Mouse (Mus musculus): ENCODE data around the gene Car12.

Gene Car12

DNA sequence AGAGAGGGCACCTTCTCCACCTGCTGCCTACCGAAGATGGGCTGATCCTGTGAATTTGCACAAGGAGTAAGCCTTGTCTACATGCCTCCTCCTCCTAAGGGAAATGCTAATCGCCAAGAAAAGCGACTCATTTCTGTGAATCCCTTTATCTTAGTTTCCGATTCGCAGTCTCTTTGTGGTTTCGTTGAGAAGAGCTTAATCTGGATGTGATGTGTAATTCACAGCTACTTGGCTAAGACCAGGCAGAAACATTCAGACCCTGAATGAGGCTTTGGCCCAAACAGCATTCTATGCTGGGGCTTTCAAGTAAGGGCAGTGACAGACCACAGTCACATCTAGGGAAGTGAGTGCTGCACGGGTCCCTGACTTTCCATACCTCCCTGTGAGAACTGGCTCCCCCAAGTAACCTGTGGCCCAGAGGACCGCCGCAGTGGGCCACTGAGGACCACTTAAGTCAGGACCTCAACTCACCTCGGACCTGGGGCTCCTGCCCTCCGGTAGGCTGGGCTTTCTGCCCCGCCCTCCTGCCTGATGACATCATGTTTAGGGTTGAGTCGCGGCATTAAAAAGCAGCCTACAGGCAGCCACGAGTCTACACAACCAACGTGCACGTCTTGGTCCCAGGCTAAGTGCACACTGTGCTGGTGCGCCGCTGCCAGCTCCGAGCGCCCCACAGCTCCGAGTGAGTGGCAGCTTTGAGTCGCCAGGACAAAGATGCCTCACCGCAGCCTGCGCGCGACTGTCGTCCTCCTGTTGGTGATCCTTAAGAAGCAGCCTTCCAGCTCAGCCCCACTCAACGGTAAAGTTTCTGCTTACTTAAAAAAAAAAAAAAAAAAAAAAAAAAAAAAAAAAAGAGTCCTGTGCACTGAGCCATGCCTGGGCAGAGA lies at the start of gene Car12:
TSS of gene Car12 (plus strand) at position 552 of the 887 bp plus-strand sequence.
- in situ Hi-C loops (cut with MboI, MseI) = no loop called here

DNA sequence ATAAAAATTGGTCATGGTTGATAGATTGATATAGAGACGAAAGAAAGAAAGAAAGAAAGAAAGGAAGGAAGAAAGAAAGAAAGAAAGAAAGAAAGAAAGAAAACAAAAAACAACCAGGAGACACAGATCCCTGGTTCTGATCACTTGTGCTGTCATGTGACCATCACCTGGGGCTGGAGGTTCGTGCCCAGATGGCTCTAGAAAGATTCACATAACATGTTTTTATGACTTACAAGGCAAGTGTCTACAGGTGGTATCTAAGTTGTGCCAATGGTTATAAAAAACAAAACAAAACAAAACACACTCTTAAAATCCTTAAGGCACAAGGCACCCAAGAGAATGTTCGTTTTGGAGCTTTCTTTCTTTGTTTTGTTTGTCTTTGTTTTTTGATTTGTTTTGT lies 49.7 kb upstream of the Car12 start:
- in situ Hi-C loops (cut with MboI, MseI) = loop anchor here (5.0 kb wide), 1 partner anchor 39 kb away; no protein-coding TSS in a partner anchor

DNA sequence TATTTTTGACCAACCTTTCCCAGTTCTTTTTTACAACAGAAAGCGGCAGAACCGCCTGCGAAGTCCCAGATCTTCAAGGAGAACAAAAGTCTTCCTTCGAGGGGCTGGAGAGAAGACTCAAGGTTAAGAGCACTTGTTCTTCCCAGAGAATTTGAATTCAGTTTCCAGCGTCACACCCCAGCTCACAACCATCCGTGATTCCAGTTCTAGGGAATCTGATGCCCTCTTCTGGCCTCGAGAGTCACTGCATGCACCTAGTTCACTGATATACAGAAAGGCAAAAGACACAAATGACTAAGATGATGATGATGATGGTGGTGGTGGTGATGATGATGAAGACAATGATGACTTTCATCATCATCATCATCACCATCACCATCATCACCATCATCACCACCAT lies 48.9 kb upstream of the Car12 start:
- in situ Hi-C loops (cut with MboI, MseI) = loop anchor here (5.0 kb wide), 1 partner anchor 38 kb away; no protein-coding TSS in a partner anchor

DNA sequence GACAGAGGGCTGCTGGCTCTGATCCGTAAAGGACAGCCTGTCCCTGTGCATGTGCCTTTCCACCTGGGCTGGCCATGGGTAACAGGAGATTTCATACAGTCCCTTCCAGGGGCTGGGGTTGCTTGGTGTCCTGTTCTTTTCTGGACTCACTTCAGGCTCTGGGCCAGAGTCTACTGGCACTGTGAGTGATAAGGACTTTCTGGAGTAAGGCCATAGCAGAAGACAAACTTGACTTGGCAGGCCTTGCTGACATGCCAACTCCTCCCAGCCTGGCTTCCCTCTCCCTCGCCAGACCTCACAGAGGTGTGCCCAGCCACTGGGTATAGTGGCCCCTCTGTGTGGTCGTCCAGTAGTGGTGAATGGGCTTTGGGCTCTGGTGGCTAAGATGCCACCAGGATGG lies 47.3 kb upstream of the Car12 start:
- in situ Hi-C loops (cut with MboI, MseI) = no loop called here

DNA sequence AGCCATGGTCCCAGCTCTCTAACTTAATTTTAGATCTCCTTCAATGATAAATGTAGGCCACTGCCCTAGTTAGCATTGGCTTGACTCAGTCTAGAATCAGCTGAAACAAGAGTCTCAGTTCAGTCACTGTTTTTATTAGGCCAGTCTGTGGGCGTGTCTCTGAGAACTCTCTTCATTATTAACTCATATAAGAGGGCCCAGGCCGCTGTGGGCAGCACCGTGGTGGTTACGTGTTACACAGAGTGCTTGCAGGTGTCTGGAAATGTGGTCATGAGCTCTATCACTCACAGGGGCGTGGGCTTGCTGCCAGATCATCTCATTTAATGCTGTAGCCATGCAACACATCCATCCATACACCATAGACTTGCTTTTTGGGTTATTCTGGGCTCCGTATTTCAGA lies 46.4 kb upstream of the Car12 start:
- in situ Hi-C loops (cut with MboI, MseI) = no loop called here

DNA sequence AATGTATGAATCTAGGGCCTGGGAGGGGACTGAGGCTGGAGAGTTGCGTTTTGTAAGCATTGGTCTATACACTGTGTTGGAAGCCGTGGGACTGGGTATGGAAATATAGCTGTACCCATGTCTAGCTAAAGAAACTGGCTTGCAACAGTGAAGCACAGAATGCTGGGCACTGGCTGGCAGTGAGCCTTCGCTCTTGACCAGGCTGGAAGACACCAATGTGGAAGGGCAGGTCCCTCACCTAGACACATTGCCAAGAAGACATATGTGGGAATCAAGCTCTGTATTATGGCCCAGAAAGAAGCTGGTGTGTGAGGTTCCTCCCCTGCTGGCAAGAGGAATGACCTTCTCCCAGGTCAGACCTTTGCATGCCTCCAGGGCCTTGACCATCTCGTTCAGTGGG lies 45.6 kb upstream of the Car12 start:
- in situ Hi-C loops (cut with MboI, MseI) = no loop called here

DNA sequence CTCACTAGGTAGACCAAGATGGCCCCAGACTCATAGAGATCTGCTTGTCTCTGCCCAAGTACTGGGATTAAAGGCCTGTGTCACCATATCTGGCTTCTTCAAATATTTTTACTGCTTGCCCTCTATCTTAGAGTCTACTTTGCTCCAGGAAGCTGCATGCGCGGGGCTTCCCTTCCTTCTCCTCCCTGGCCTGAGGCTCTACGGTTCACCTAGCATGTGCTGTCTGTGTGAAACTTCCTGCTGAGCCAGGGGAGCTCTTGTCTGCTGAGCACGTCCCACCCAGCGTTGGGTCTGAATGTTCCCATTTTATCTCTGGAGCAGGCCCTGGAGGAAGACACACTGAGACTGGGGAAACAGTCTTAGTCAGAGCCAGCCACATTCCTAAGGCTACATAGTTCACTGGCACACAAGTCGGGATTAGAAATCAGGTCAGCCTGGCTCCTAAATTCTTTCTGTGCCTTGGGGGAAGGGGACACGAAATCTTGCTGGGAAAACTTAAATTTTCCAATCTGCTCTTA lies 43.9 kb upstream of the Car12 start:
- in situ Hi-C loops (cut with MboI, MseI) = loop anchor here (5.0 kb wide), 1 partner anchor 42 kb away; no protein-coding TSS in a partner anchor

DNA sequence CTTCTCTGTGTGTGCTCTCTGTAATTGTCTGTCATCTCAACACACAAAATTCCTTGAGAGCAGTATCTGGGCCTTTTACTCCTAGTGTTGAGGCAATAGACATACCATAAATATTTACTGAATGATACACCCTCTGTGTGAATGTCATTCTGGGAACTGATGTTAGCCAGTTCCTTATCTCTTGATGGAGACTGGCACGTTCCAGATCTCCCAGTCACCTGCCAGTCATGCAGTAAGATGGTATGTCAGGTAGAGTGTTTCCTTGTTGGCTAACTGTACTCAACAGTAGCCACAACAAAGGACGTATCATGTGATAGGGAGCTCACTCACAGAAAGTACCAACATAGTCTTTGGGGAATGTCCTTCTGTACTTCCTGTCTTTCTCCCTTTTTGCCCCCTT lies 39.7 kb upstream of the Car12 start:
- in situ Hi-C loops (cut with MboI, MseI) = loop anchor here (5.0 kb wide), 1 partner anchor 46 kb away; no protein-coding TSS in a partner anchor

DNA sequence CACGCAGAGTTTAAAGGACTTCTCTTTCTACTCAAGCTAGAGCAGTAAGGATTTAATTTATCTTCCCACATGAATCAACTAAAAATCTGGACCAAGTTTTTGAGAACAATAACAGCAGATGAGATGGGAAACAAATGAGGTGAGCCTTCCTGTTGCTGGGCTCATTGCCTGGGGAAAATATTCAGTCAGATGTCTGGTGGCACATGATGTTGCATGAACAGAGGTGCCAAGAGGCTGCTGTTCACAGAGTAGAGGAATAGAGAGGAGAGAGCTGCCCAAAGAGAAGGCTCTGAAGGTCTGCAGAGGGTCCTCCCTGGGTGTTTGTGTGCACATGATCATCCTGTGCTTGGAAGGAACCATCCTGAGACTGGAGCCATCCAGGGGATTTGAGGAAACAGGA lies 37.9 kb upstream of the Car12 start:
- in situ Hi-C loops (cut with MboI, MseI) = no loop called here

DNA sequence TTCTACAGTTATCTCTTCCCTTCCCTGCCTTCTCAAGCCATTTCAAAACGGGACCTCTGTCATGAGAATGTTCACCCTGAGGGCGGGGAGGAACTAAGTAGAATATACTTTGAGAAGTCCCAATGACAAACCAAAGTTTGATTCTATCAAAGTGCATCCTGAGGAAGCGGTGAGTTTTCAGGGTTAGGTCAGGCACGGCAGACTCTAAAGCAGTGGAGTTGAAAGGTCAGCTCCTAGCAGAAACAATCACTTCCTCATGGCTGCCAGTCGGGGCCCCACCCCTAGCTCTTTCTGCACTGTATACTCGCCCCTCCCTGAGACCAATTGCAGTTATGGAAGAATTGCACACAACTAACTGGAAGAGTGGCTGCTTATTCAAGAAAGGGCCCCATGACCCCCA lies 33.4 kb upstream of the Car12 start:
- in situ Hi-C loops (cut with MboI, MseI) = no loop called here

DNA sequence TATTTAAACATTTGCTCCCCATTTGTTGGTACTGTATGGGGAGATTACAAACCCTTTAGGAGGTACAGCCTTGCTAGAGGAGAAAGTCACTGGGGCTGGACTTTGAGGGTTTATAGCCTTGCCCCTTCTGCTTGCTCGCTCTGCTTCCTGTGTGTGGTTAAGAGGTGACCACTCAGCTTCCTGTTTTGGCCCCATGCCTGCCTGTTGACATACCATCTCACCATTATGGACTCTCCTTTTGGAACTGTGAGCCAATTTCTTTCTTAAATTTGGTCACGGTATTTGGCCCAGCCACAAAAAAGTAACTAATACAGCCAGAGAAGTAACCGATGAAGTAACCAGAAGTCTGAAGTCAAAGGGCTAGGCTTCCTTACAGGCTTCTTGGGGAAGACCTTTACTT lies 30.7 kb upstream of the Car12 start:
- in situ Hi-C loops (cut with MboI, MseI) = no loop called here

DNA sequence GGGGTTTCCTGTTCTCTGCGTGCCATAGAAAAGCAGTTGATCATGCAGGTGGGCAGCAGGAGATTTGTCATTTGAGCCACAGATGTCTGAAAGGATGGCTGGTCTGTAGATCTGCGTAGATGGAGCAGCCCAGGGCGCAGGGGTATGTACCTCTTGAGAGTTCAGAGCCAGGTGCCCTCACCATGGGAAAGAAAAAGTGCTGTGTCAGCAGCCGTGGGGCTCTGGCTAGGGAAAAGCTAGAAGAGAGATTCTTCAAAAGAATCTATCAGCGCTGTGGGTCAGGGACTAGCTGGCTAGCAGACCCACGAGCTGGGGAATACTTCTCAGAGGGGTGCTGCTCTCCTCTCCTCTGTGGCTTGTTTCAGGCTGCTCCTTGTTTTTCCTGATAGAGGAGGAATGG lies 27.8 kb upstream of the Car12 start:
- in situ Hi-C loops (cut with MboI, MseI) = no loop called here

DNA sequence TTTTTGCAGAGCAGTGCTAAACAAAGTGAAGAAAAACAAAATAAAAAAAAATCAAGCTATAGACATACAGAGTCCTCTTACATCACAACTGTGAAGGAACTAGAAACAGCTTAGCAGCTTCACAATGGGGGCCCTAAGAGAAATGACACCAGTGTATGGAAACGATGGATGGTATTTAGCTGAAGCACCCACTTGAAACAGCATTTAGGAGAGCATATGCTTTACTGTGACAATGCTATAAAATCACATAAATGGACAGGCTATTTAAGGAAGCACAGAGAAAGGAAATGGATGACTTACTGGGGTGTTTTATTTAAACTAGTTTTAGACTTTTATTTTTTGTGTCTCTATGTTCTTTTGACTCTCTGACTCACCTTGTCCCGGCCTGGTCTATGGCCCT lies 25.8 kb upstream of the Car12 start:
- in situ Hi-C loops (cut with MboI, MseI) = no loop called here

DNA sequence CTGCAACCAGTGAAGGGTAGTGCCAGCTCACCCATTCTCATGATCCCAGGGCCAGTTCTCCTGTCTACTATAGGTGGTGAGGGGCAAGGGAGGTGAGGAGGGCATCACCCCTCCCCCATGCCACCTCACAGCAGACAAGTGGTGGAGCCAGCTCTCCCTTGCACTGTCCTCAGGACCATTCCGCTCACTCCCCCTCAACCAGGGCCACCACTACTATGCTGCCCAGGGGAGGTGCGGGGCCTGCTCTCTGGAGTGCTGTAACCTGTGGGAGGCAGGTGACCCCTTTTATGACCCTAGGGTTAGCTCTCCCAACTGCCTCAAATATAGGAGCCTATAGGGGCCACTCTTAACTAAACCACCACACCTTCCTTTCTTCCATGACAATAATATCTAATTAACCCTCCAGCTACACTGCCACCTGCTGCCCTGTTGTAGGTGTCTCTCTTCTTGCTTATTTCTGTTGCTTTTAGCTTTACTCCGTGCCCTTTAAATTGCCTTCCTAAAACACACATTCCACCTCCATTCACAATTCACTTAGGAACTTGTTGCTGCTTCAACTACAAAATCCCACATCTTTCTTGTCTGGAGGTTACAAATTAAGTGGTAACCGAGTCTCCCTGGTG lies 21.7 kb upstream of the Car12 start:
- in situ Hi-C loops (cut with MboI, MseI) = no loop called here

DNA sequence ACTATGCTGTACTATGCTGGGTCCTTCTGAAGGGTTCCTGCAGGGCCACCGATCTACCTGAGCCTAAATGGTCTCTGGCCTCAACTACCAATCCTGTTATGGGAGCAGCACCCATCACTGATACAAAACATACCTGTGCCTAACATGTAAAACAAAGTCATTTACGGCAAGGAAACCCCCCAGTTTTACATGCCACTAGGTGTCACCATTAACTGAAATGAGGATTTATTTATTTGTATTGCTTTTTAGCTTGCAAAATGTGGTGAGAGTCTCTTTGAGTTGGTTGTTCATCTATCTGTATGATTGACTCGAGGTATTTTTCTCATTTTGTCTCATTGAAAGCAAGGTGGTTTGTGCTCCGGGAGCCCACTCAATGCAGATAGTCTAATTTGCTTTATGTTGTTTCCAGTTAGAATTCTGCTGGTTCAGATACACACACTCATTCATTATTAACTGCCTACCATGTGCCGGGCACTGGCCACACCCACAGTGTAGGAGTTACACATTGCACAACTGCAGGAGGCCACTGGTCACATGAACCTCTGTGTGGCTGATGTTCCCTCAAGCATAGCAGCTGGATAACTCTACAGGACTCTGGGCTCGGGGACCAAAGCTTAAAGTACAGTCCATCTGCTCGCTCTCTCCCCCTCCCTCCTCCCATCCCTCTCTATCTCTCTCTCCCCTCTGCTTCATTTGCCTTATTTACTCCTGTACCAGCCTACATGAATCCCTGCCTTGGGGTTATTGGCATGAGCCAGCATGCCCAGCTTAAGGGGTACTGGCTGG lies 15.9 kb upstream of the Car12 start:
- in situ Hi-C loops (cut with MboI, MseI) = no loop called here

DNA sequence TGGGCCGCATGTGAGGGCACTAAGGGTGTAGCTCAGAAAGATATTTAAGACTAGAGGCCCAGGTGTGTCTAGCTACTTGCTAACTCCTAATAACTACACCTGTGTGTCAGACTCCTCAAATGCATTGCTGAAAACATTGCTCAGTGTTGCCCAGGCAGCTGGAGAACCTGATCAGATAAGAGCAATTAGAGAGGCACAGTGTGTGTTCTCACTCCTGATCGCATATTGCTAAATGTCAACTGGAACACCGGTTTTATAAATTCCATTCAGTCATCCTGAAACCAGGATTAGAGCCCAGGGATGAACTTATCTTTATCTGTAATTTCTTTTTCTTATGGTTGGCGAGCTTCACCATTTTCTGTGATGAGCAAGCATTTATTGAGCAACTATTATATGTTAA lies 13.7 kb upstream of the Car12 start:
- in situ Hi-C loops (cut with MboI, MseI) = loop anchor here (5.0 kb wide), 1 partner anchor 37 kb away; no protein-coding TSS in a partner anchor

DNA sequence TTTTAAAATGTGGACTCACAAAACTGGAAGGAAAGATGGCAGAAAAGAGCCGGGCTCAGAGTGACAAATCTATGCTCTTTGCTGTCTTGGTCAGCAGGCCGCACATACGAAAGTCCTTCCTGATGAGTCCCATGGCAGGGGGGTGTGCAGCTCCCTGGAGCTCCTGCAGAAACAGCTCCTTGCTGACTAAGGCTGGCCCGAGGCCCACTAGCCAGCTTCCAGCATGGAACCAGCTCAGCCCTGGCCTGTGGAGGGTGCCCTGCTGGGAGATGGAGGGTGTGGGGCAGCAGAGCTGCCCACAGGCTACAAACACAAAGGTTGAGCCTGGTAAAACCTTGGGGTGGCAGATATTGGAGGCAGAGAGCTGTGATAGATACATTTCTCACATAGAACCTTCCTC lies 10.5 kb upstream of the Car12 start:
- in situ Hi-C loops (cut with MboI, MseI) = loop anchor here (5.0 kb wide), 1 partner anchor 41 kb away; no protein-coding TSS in a partner anchor

DNA sequence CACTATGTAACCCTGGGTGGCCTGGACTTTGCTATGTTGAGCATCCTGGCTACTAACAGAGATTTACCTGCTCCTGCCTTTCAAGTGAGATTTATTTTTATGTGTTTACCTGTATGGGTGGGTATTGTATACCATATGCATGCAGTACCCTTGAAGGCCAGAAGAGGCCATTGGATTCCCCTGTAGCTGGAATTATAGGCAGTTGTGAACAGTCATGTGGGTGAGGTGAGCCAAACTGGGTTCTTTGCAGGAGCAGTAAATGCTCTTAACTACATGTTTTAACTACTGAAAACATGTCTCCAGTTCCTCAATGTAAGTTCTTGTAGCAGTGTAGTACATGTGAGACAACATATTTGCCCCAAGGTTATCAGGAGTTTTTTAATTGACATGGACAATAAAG lies 8.1 kb upstream of the Car12 start:
- in situ Hi-C loops (cut with MboI, MseI) = no loop called here

DNA sequence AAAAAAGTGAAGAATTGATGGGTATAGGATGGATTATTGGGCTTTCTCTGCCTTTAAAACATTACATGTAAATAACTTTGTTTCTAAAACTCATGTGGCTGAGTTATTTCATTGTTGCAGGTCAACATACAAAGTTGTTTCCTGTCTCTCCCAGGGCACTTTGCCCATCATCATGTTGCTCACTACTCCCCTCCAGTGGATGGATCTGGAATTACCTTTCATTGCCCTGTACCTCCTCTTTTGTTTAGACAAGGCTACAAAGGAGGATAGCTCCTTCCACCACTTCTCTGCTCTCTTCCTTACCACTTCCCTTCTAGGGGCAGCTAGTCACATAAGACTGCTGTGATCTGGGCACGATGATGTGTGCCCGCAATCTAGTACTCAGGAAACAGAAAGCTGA lies 7.7 kb upstream of the Car12 start:
- in situ Hi-C loops (cut with MboI, MseI) = no loop called here

DNA sequence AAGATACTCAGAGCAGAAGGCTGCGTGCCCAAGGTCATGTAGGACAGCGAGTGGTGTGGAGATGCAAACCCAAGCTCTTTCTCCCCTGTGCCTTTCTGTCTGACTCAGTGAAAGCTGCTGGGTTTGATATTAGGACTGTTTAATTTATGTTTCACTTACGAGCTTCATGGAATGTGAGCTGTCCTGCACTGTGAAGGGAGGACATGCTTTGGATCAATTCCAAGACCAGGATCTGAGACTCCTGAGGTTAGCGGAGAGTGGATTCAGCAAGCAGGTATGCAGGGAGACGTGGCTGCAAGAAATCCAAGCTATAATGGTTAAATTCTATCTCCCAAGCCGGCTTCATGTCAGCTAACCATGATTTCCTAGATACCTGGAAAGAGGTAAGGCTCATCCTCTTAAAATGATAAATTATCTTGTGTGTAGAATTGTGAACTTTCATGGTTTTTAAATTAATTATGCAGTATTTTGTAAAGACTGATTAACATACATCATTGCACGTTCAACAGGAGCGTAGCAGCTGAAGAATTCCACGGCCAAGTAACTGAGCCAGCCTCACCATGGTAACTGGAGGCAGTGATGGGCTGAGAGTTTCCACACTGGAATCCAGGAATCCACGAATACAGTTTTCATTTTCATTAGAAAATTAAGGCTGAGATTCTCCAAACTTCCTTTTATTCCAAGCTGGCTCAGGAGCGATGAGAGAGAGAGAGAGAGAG lies 5.3 kb upstream of the Car12 start:
- in situ Hi-C loops (cut with MboI, MseI) = no loop called here
